Mouse (Mus musculus): ENCODE measurements around the gene Sh3bgrl2.

- TF ChIP-seq CTCF (IDR thresholded peaks at IDR 0.05; ENCODE audit: low read depth) (no peak), EP300 (IDR thresholded peaks at IDR 0.05; ENCODE audit: low read depth) (no peak)
Observed at GRCm38 (mm10) chr9:83547830-83548689, at the start of gene Sh3bgrl2.
